Mouse (Mus musculus): ENCODE measurements around the gene Pdia5. TPM values are rescaled to one million over a fixed set of nuclear protein-coding genes. Genes with fewer than 3 reads are reported as not detected.

Gene Pdia5
- total and polyA plus RNA-seq, 3 experiments = not detected

GRCm38 (mm10) chr16:35484526-35485233 lies 6.0 kb downstream of the Pdia5 start (continued):
- no peak for TF ChIP-seq ZMIZ1 (IDR thresholded peaks at IDR 0.05; ENCODE audit: low read depth, low read length)
- no peak for TF ChIP-seq USF1 (IDR thresholded peaks at IDR 0.05; ENCODE audit: low read depth, low read length)
- TF ChIP-seq KAT2A (IDR thresholded peaks at IDR 0.05; ENCODE audit: insufficient replicate concordance, low read length) = no peak
- peak; percentile 92 for TF ChIP-seq EP300 (IDR thresholded peaks at IDR 0.05; ENCODE audit: low read length)
- no peak; the same call in 1 of the 2 replicates for TF ChIP-seq CHD2 (IDR thresholded peaks at IDR 0.05; ENCODE audit: low read length)
- peak; percentile 94 for TF ChIP-seq RCOR1 (conservative IDR thresholded peaks at IDR 0.05; ENCODE audit: low read depth, low read length)
- no peak for TF ChIP-seq POLR2A (IDR thresholded peaks at IDR 0.05; ENCODE audit: low read depth, low read length)
- TF ChIP-seq CHD1 (IDR thresholded peaks at IDR 0.05; ENCODE audit: low read depth, low read length) = no peak
- peak; percentile 91 for TF ChIP-seq TCF12 (IDR thresholded peaks at IDR 0.05; ENCODE audit: low read depth, low read length)
- peak; percentile 39; the same call in 1 of the 2 replicates for TF ChIP-seq SIN3A (IDR thresholded peaks at IDR 0.05; ENCODE audit: low read length)
- peak; percentile 50; the same call in 1 of the 2 replicates for TF ChIP-seq MAX (IDR thresholded peaks at IDR 0.05; ENCODE audit: low read length)
- no peak for TF ChIP-seq ZKSCAN1 (IDR thresholded peaks at IDR 0.05; ENCODE audit: borderline replicate concordance, low read depth, low read length)

DNA sequence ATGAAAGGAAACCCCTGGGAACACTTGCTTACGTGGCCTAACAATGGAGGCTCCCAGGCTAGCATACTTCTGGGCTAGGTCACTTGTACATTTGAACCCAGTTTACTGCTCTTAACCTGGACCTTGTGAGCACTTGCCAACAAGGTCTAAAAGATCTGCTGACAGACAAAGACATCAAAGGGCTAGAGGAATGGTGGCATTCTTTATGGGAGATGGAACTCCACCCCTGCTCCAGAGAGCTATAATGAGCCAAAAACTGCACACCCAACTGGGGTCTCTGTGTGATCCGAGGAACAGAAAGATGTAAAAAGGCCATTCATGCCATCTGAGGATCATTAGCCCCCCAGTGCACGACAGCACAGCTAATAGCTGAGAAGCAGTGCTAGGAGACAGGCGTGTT lies 6.6 kb downstream of the Pdia5 start:
- dilution Hi-C loops (cut with MboI; ENCODE audit: extremely low pct_ligation_motif_present, extremely low pct_unique_long_range_greater_than_20kb, low sequenced_read_pairs) = no loop called here
- in situ Hi-C loops (cut with MboI; ENCODE audit: low pct_ligation_motif_present, low pct_unique_long_range_greater_than_20kb, low sequenced_read_pairs) = no loop called here
- Histone ChIP-seq H3K27me3 (replicated peaks) (peaks cover 89% of the 10 kb centered on the region), H3K27ac (ENCODE audit: insufficient read depth, low read depth) (no peak overlapping the region), H3K4me1 (ENCODE audit: control insufficient read depth in 1 of 2, insufficient read depth in 2 of 2) (peaks cover 9 to 21% of the 10 kb centered on the region in 2 experiments), H3K79me2 (replicated peaks; ENCODE audit: control insufficient read depth, extremely low read depth, insufficient read depth, poor library complexity, severe bottlenecking) (no peaks in the 10 kb centered on the region), H3K9me3 (replicated peaks; ENCODE audit: low read length) (peaks cover 22% of the 10 kb centered on the region), H3K9ac (ENCODE audit: insufficient read depth, low read depth) (no peak overlapping the region), H3K4me3 (replicated peaks in 1 of 3; ENCODE audit: low read depth in 2 of 3, low read length in 2 of 3, poor library complexity in 1 of 3) (no peak overlapping the region), H3K4me2 (ENCODE audit: insufficient read depth, low read depth, poor library complexity, severe bottlenecking) (no peak overlapping the region), H3K36me3 (replicated peaks in 1 of 2; ENCODE audit: control insufficient read depth in 1 of 2, insufficient read depth in 1 of 2, low read length in 1 of 2) (no peaks in the 10 kb centered on the region)
- TF ChIP-seq USF1 (IDR thresholded peaks at IDR 0.05; ENCODE audit: low read depth, low read length) (no peak), UBTF (IDR thresholded peaks at IDR 0.05; ENCODE audit: low read depth, low read length) (no peak), BHLHE40 (IDR thresholded peaks at IDR 0.05; ENCODE audit: low read depth, low read length) (no peak), HCFC1 (IDR thresholded peaks at IDR 0.05; ENCODE audit: low read depth, low read length) (no peak), ELF1 (IDR thresholded peaks at IDR 0.05; ENCODE audit: low read depth, low read length) (no peak), TBP (conservative IDR thresholded peaks at IDR 0.05; ENCODE audit: low read depth, low read length) (no peak), USF2 (conservative IDR thresholded peaks at IDR 0.05; ENCODE audit: low read depth, low read length) (no peak), MAX (IDR thresholded peaks at IDR 0.05; ENCODE audit: low read length) (no peak), POLR2A (IDR thresholded peaks at IDR 0.05; ENCODE audit: low read depth, low read length) (no peak), GABPA (IDR thresholded peaks at IDR 0.05; ENCODE audit: insufficient replicate concordance, low read depth, low read length) (no peak), NRF1 (IDR thresholded peaks at IDR 0.05; ENCODE audit: low read depth, low read length) (no peak), RCOR1 (conservative IDR thresholded peaks at IDR 0.05; ENCODE audit: low read depth, low read length) (no peak), JUND (conservative IDR thresholded peaks at IDR 0.05; ENCODE audit: low read depth, low read length) (no peak)
- no peak for DNase-seq (ENCODE audit: extremely low read depth)

All from CH12.LX (cell line).